Mouse (Mus musculus): ENCODE results near the gene Ush1c.

GRCm38 (mm10) chr7:46165876-46166275 is 72.4 kb downstream of the Ush1c start:
- TF ChIP-seq USF1 (IDR thresholded peaks at IDR 0.05; ENCODE audit: low read depth, low read length) (no peak), CTCF (conservative IDR thresholded peaks at IDR 0.05 in 1 of 2, IDR thresholded peaks at IDR 0.05 in 1 of 2; ENCODE audit: low read depth in 2 of 2, low read length in 2 of 2) (no peak), BHLHE40 (IDR thresholded peaks at IDR 0.05; ENCODE audit: low read depth, low read length) (no peak), POLR2A (IDR thresholded peaks at IDR 0.05; ENCODE audit: low read depth, low read length) (no peak), USF2 (conservative IDR thresholded peaks at IDR 0.05; ENCODE audit: low read depth, low read length) (no peak)

Measured in CH12.LX (cell line).